Mouse (Mus musculus) midbrain, embryonic 10.5 days (tissue): ENCODE measurements around the gene Pdp2. TPM values are rescaled to one million over a fixed set of nuclear protein-coding genes. Genes with fewer than 3 reads are reported as not detected.

Source experiments
- DNase-seq: peaks from one replicate; pipeline ENCODE4 v3.0.0-alpha.2; 2017; ENCODE audit warnings: low spot score
- H3K27ac ChIP-seq: fragments of 300-500 bp; sonication (generic); replicated peaks from 2 replicates; pipeline ENCODE4 v1.5.1; 2016; ENCODE audit warnings: mild to moderate bottlenecking
- H3K27me3 ChIP-seq: fragments of 300-500 bp; sonication (generic); 2 replicates; pipeline ENCODE4 v1.6.1; 2016; ENCODE audit warnings: low read depth, mild to moderate bottlenecking; ENCODE audit not compliant: poor library complexity, severe bottlenecking
- H3K36me3 ChIP-seq: fragments of 300-500 bp; sonication (generic); 2 replicates; pipeline ENCODE4 v1.6.1; 2016; ENCODE audit warnings: mild to moderate bottlenecking, moderate library complexity
- H3K4me1 ChIP-seq: fragments of 300-500 bp; sonication (generic); 2 replicates; pipeline ENCODE4 v1.6.1; 2016
- H3K4me3 ChIP-seq: fragments of 300-500 bp; sonication (generic); 2 replicates; pipeline ENCODE4 v1.5.1; 2016; ENCODE audit warnings: mild to moderate bottlenecking, moderate library complexity
- H3K9me3 ChIP-seq: fragments of 300-500 bp; sonication (generic); replicated peaks from 2 replicates; pipeline ENCODE4 v1.6.1; 2016; ENCODE audit warnings: mild to moderate bottlenecking
- WGBS: fragments of 180-500 bp; shearing (Covaris S2); methylation state at CpG from one replicate; pipeline ENCODE4 v1.1.7; 2016; 5-methylcytosine and 5-hydroxymethylcytosine counted together
- polyA plus RNA-seq: library from polyadenylated mRNA; unstranded; fragments of >200 nt; fragmentation: Nextera tagmentation; extraction: Ambion mirVana; gene quantifications from 2 replicates; pipeline ENCODE4 v1.2.1, GENCODE M21; 2016

Pdp2 gene
- polyA plus RNA-seq, 1 experiment from 2014 or later, result 14.3 TPM

DNA sequence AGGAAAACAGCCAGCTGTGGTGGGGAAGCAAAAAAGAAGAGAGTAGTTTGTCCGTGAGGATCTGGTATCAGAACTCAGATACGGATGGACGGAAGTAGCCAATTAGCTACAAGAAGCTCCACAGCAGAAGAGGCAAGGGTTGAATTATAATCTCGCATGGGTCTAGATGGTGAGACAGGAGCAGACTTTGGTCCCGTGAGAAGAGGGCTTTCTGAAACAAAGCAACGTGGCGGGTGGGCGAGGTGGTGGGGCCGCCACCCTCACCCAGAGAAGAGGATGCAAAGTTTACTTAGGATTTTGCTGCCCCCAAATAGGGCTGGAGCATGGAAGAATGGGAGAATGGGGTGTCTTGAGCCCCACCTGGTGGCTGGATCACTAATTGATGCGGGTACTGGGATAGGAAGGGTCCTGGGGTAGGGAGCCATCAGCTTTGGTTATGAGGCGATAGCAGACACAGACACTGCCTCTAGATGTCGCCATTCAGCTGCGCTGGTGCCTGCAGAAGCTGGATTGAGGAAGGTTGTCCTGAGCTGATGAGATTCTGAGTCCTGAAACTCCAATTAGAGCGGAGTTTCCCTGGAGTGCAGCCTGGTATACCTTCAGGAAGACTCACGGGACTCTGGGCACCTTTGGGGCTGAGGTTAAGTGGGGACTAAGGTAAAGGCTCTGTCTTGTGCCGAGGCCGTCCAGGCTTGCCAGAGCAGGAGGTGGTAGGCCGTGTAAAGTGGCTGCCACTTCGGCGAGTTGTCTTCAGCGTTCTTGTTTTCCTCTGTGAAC, 11.4 kb downstream of the Pdp2 start:
- no peaks in the 10 kb centered on the region for H3K36me3 ChIP-seq

GRCm38 (mm10) chr8:104603245-104603593, 12.0 kb downstream of the Pdp2 start:
- no peak overlapping the region for H3K4me3 ChIP-seq
- no peaks in the 10 kb centered on the region for H3K36me3 ChIP-seq
- H3K27ac ChIP-seq, result no peak overlapping the region
- peaks cover 21% of the 10 kb centered on the region for H3K4me1 ChIP-seq
- no peaks in the 10 kb centered on the region for H3K9me3 ChIP-seq
- peaks cover 17% of the 10 kb centered on the region for H3K27me3 ChIP-seq
- WGBS, result 69% methylated on average over 4 of the region's 4 CpGs
- DNase-seq, result no peak

More for the DNA sequence above, 11.4 kb downstream of the Pdp2 start:
- H3K9me3 ChIP-seq, result no peaks in the 10 kb centered on the region
- no peak overlapping the region for H3K27ac ChIP-seq
- DNase-seq, result peak; percentile 89
- peak overlapping the region; percentile 38 for H3K4me3 ChIP-seq
- peaks cover 17% of the 10 kb centered on the region for H3K27me3 ChIP-seq
- peaks cover 21% of the 10 kb centered on the region for H3K4me1 ChIP-seq
- 21% methylated on average over 21 of the region's 21 CpGs for WGBS

DNA sequence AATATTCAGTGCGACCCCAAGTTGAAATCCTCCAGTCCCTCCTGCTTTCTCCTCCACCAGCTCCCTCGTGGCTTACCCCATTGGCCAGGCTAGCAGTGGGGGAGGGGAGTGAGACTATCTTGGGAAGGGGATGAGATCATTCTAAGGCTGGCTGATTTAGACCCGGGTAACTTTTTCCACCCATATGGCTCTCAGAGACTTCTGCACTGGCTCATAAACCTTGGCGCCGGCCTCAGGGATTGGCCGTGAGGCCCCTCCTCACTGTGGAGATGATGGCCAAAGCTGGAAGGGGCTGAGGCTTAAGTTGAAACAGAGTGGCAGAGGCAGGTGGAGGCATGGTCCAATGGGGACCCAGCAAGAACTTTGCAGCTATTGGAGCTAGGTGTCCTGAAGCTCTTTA, 15.1 kb downstream of the Pdp2 start:
- 53% methylated on average over 6 of the region's 6 CpGs for WGBS

GRCm38 (mm10) chr8:104607944-104608343, 16.7 kb downstream of the Pdp2 start:
- no peak for DNase-seq
- 73% methylated on average over 2 of the region's 2 CpGs for WGBS

More for the DNA sequence above, 15.1 kb downstream of the Pdp2 start:
- Histone ChIP-seq H3K36me3 (no peaks in the 10 kb centered on the region), H3K27ac (no peak overlapping the region), H3K9me3 (no peaks in the 10 kb centered on the region), H3K4me3 (no peak overlapping the region), H3K27me3 (peaks cover 8% of the 10 kb centered on the region), H3K4me1 (peaks cover 16% of the 10 kb centered on the region)
- no peak for DNase-seq

GRCm38 (mm10) chr8:104609222-104609621, 18.0 kb downstream of the Pdp2 start:
- no peaks in the 10 kb centered on the region for H3K36me3 ChIP-seq
- 71% methylated on average over 8 of the region's 8 CpGs for WGBS
- H3K27ac ChIP-seq, result no peak overlapping the region
- peaks cover 3% of the 10 kb centered on the region; the same call in 1 of the 2 replicates for H3K4me1 ChIP-seq
- H3K9me3 ChIP-seq, result no peaks in the 10 kb centered on the region
- H3K4me3 ChIP-seq, result no peak overlapping the region
- no peak for DNase-seq
- no peaks in the 10 kb centered on the region for H3K27me3 ChIP-seq

More at GRCm38 (mm10) chr8:104607944-104608343, 16.7 kb downstream of the Pdp2 start:
- no peaks in the 10 kb centered on the region for H3K36me3 ChIP-seq
- H3K9me3 ChIP-seq, result no peaks in the 10 kb centered on the region
- peaks cover 6% of the 10 kb centered on the region; the same call in 1 of the 2 replicates for H3K27me3 ChIP-seq
- H3K4me3 ChIP-seq, result no peak overlapping the region
- H3K4me1 ChIP-seq, result peaks cover 3% of the 10 kb centered on the region; the same call in 1 of the 2 replicates
- H3K27ac ChIP-seq, result no peak overlapping the region

GRCm38 (mm10) chr8:104610185-104610766, 19.0 kb downstream of the Pdp2 start:
- WGBS, result 88% methylated on average over 12 of the region's 12 CpGs
- DNase-seq, result no peak

GRCm38 (mm10) chr8:104611613-104612012, 20.4 kb downstream of the Pdp2 start:
- Histone ChIP-seq H3K36me3 (no peaks in the 10 kb centered on the region), H3K27me3 (no peaks in the 10 kb centered on the region), H3K4me3 (no peak overlapping the region), H3K4me1 (no peaks in the 10 kb centered on the region), H3K9me3 (no peaks in the 10 kb centered on the region), H3K27ac (no peak overlapping the region)
- 71% methylated on average over 4 of the region's 4 CpGs for WGBS
- no peak for DNase-seq

More at GRCm38 (mm10) chr8:104610185-104610766, 19.0 kb downstream of the Pdp2 start:
- Histone ChIP-seq H3K27ac (no peak overlapping the region), H3K9me3 (no peaks in the 10 kb centered on the region), H3K4me1 (peaks cover 3% of the 10 kb centered on the region; the same call in 1 of the 2 replicates), H3K27me3 (no peaks in the 10 kb centered on the region), H3K36me3 (no peaks in the 10 kb centered on the region), H3K4me3 (no peak overlapping the region)

DNA sequence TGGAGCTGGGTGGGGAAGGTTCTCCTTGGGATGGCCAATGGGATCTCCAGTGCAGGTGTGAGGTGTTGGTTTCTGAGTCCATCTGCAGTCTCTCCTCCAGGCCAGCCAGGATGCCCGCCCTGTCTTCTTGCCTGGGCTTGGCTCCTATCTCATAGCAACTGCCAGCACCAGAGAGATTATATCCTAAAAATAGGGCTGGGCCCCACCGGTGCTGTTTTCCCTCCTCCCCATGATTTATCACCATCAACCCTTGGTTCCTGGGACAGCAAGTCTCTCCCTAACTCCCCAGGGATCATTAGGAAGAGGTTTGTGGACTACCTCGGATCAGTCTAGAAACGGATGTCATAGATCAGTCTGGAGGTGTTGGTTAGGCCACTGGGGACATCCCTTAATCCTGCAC, 21.9 kb downstream of the Pdp2 start:
- Histone ChIP-seq H3K9me3 (no peaks in the 10 kb centered on the region), H3K4me1 (no peaks in the 10 kb centered on the region), H3K27ac (no peak overlapping the region), H3K27me3 (no peaks in the 10 kb centered on the region), H3K4me3 (no peak overlapping the region), H3K36me3 (no peaks in the 10 kb centered on the region)
- WGBS, result 90% methylated on average over 4 of the region's 4 CpGs
- no peak for DNase-seq

DNA sequence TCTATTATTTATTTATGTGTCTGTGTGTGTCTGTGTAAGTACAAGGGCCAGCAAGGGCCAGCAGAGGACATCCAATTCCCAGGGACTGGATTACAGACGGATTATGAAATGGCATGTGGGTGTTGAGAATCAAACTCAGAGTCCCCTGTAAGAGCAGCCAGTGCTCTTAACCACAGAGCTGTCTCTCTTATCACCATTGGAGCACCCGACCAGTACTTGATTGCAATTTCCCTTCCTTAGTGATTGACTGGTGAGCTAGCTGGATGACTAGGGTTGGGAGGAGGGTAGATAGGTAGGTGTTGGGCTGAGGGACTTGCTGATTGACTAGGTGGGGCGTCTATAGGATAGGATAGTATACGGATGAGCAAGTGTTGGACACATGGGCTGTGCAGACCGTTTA, 29.5 kb downstream of the Pdp2 start:
- 82% methylated on average over 5 of the region's 5 CpGs for WGBS
- DNase-seq, result no peak

GRCm38 (mm10) chr8:104624161-104624560, 32.9 kb downstream of the Pdp2 start, which contains the start of gene Cdh16:
Cdh16 (minus strand) TSS chr8:104624396.
- no peak for DNase-seq
- 81% methylated on average over 6 of the region's 6 CpGs for WGBS
- Histone ChIP-seq H3K27ac (no peak within 1 kb of the TSS), H3K4me1 (no peaks in the 10 kb centered on the region), H3K4me3 (no peak within 1 kb of the TSS), H3K9me3 (no peaks in the 10 kb centered on the region), H3K27me3 (peaks cover 11% of the 10 kb centered on the region), H3K36me3 (no peaks in the 10 kb centered on the region)

More for the DNA sequence above, 29.5 kb downstream of the Pdp2 start:
- Histone ChIP-seq H3K27me3 (no peaks in the 10 kb centered on the region), H3K36me3 (no peaks in the 10 kb centered on the region), H3K27ac (no peak overlapping the region), H3K4me3 (no peak overlapping the region), H3K9me3 (no peaks in the 10 kb centered on the region), H3K4me1 (no peaks in the 10 kb centered on the region)

- H3K27me3 ChIP-seq, result peaks cover 41% of the 10 kb centered on the region
- H3K4me3 ChIP-seq, result no peak overlapping the region
- no peaks in the 10 kb centered on the region for H3K9me3 ChIP-seq
- DNase-seq, result no peak
- H3K4me1 ChIP-seq, result peaks cover 21% of the 10 kb centered on the region
- no peaks in the 10 kb centered on the region for H3K36me3 ChIP-seq
- WGBS, result 79% methylated on average over 4 of the region's 4 CpGs
- H3K27ac ChIP-seq, result no peak overlapping the region
Observed at GRCm38 (mm10) chr8:104627065-104627740, 36.0 kb downstream of the Pdp2 start.

- Histone ChIP-seq H3K27me3 (peaks cover 42% of the 10 kb centered on the region), H3K36me3 (no peaks in the 10 kb centered on the region), H3K4me3 (no peak overlapping the region), H3K9me3 (no peaks in the 10 kb centered on the region), H3K4me1 (peaks cover 30% of the 10 kb centered on the region), H3K27ac (no peak overlapping the region)
- 96% methylated on average over 21 of the region's 21 CpGs for WGBS
- no peak for DNase-seq
Observed at GRCm38 (mm10) chr8:104628402-104628801, 37.2 kb downstream of the Pdp2 start.
